Mouse (Mus musculus) cerebellum, adult 2 months (tissue): ENCODE measurements around the gene Aunip. TPM values are rescaled to one million over a fixed set of nuclear protein-coding genes. Genes with fewer than 3 reads are reported as not detected.
A peak's percentile ranks its signal among the peaks of the same experiment; 100 is the strongest.
"Not testable (repeated sequence)": the region's sequence is repeated elsewhere in the genome, so short reads cannot be mapped to it uniquely, and the experiment has no call there.

Source experiments
- DNase-seq, 2 experiments: peaks; one replicate each; pipeline ENCODE4 v3.0.0; 2021
- H3K27ac ChIP-seq: fragments of 200-500 bp; 2 replicates; pipeline ENCODE4 v1.5.1; 2012; ENCODE audit warnings: low read length, control low read depth, inconsistent platforms; ENCODE audit not compliant: insufficient read depth
- H3K27me3 ChIP-seq: fragments of 200-500 bp; 2 replicates; pipeline ENCODE4 v1.6.1; 2012; ENCODE audit warnings: inconsistent platforms, mild to moderate bottlenecking, low read length, moderate library complexity; ENCODE audit not compliant: control insufficient read depth, insufficient read depth
- H3K4me1 ChIP-seq: fragments of 200-500 bp; 2 replicates; pipeline ENCODE4 v1.6.1; 2011; ENCODE audit warnings: low read length; ENCODE audit not compliant: control insufficient read depth, insufficient read depth
- H3K4me3 ChIP-seq: fragments of 200-500 bp; replicated peaks from 2 replicates; pipeline ENCODE3; 2011; ENCODE audit warnings: mild to moderate bottlenecking, low read depth, low read length, control low read depth; ENCODE audit not compliant: insufficient read depth
- CTCF ChIP-seq: fragments of 200-500 bp; IDR thresholded peaks from 2 replicates; pipeline ENCODE4 v1.5.1; 2011; ENCODE audit warnings: low read depth, mild to moderate bottlenecking, control low read depth, low read length, moderate library complexity, borderline replicate concordance; ENCODE audit not compliant: insufficient read depth
- POLR2A ChIP-seq: fragments of 200-500 bp; IDR thresholded peaks from 2 replicates; pipeline ENCODE4 v1.6.1; 2011; ENCODE audit warnings: low read length, control low read depth, borderline replicate concordance; ENCODE audit not compliant: insufficient read depth
- WGBS: fragments of 180-500 bp; shearing (Covaris S2); methylation state at CpG from one replicate; pipeline ENCODE4 v1.1.7; 2018; 5-methylcytosine and 5-hydroxymethylcytosine counted together
- polyA plus RNA-seq: library from polyadenylated mRNA; depleted of rRNA; stranded (reverse); fragments of >200 nt; gene quantifications from 2 replicates; pipeline ENCODE4 v1.2.3, GENCODE M21; 2012

The Aunip gene
- polyA plus RNA-seq, 1 experiment = 0.65 TPM

DNA sequence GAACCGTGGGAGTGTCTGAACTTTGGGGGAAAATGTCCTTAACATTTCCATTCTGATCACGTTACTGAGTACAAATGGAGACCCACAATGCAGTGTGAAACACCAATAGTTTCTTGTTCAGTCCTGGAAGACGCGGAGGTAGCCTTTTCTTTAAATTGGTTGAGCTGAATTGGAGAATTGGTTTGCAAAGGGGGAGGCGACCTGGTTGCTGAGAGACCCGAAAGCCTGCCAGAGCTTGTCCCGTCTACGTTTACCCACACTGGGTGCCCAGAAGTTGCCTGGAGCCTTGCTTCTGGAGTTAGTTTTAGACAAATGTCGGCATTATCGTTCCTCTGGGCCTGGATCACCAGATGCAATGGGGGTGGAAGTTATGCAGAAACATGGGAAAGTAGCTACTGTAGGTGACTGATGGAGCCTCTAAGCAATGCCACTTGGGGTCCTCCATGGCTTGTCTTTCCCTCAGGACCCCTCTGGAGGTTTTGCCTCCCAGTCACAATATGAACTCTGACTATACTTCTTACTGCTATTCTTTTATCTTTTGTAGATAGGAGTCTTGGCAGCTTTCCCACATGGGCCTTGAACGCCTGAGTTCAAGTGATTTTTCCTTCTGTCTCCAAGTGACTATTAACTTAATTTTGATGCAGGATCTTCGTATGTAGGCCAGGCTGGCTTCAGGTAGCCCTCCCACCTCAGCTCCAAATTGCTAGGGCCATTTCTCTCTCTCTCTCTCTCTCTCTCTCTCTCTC is 12.6 kb upstream of the Aunip start:
- WGBS = 52% methylated on average over 12 of the region's 12 CpGs
- no peak for DNase-seq

DNA sequence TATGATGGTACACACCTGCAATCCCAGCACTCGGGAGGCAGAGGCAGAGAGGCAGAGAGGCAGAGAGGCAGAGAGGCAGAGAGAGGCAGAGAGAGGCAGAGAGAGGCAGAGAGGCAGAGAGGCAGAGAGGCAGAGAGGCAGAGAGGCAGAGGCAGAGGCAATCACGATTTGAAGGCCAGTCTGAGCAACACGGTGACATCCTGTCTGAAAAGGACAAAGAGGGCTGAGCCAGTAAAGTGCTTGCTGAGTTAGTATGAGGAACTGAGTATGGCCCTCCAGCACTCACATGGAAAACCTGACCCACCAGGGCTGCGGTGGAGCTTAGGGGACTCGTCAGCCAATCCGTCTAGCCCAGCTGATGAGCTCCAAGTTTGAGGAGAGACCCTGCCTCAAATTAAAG is 11.8 kb upstream of the Aunip start:
- H3K4me3 ChIP-seq, H3K27ac ChIP-seq, H3K27me3 ChIP-seq, DNase-seq: not testable (repeated sequence)
- peaks cover 30% of the 10 kb centered on the region for H3K4me1 ChIP-seq
- WGBS = 78% methylated on average over 6 of the region's 6 CpGs

More for the DNA sequence above, 12.6 kb upstream of the Aunip start:
- Histone ChIP-seq H3K27ac (peak overlapping the region; percentile 97; the same call in 1 of the 2 replicates), H3K4me1 (peaks cover 30% of the 10 kb centered on the region), H3K4me3 (peak overlapping the region; percentile 73), H3K27me3 (no peaks in the 10 kb centered on the region)
- TF ChIP-seq CTCF = no peak

GRCm38 (mm10) chr4:134501095-134501494 is 9.7 kb upstream of the Aunip start:
- H3K27me3 ChIP-seq = no peaks in the 10 kb centered on the region
- no peak for TF ChIP-seq POLR2A
- no peak for TF ChIP-seq CTCF
- H3K4me3 ChIP-seq = no peak overlapping the region
- no peak overlapping the region for H3K27ac ChIP-seq
- DNase-seq = no peak
- H3K4me1 ChIP-seq = peaks cover 15% of the 10 kb centered on the region; the same call in 1 of the 2 replicates
- 75% methylated on average over 6 of the region's 6 CpGs for WGBS

GRCm38 (mm10) chr4:134503686-134504357 is 7.0 kb upstream of the Aunip start:
- DNase-seq = no peak
- TF ChIP-seq POLR2A (no peak), CTCF (no peak)
- Histone ChIP-seq H3K27ac (no peak overlapping the region), H3K4me1 (peaks cover 11% of the 10 kb centered on the region; the same call in 1 of the 2 replicates), H3K4me3 (no peak overlapping the region), H3K27me3 (no peaks in the 10 kb centered on the region)
- 80% methylated on average over 4 of the region's 4 CpGs for WGBS

GRCm38 (mm10) chr4:134505303-134505789 is 5.5 kb upstream of the Aunip start:
- WGBS = 84% methylated on average over 4 of the region's 4 CpGs
- no peak for DNase-seq
- TF ChIP-seq POLR2A = no peak
- TF ChIP-seq CTCF = no peak
- no peaks in the 10 kb centered on the region for H3K27me3 ChIP-seq
- H3K27ac ChIP-seq = no peak overlapping the region
- no peak overlapping the region for H3K4me3 ChIP-seq
- H3K4me1 ChIP-seq = peaks cover 9% of the 10 kb centered on the region; the same call in 1 of the 2 replicates

GRCm38 (mm10) chr4:134505966-134506594 is 4.7 kb upstream of the Aunip start:
- no peak overlapping the region for H3K4me3 ChIP-seq
- no peak for DNase-seq
- H3K4me1 ChIP-seq = peaks cover 5% of the 10 kb centered on the region; the same call in 1 of the 2 replicates
- TF ChIP-seq CTCF (no peak), POLR2A (no peak)
- H3K27me3 ChIP-seq = no peaks in the 10 kb centered on the region
- H3K27ac ChIP-seq = no peak overlapping the region
- 83% methylated on average over 3 of the region's 4 CpGs for WGBS

GRCm38 (mm10) chr4:134506713-134507112 is 4.1 kb upstream of the Aunip start:
- H3K27me3 ChIP-seq = no peaks in the 10 kb centered on the region
- H3K27ac ChIP-seq = no peak overlapping the region
- H3K4me3 ChIP-seq = no peak overlapping the region
- WGBS = 72% methylated on average over 19 of the region's 19 CpGs
- H3K4me1 ChIP-seq = 0 out of 2 replicates have a peak, but pooled peaks cover 5% of the 10 kb centered on the region
- TF ChIP-seq POLR2A = no peak
- TF ChIP-seq CTCF = no peak
- no peak for DNase-seq

GRCm38 (mm10) chr4:134510396-134510795 is 403 bp upstream of the Aunip start:
- no peak for TF ChIP-seq CTCF
- TF ChIP-seq POLR2A = no peak
- H3K27ac ChIP-seq = no peak overlapping the region
- no peak overlapping the region for H3K4me3 ChIP-seq
- no peak for DNase-seq
- 78% methylated on average over 4 of the region's 4 CpGs for WGBS
- H3K27me3 ChIP-seq = no peaks in the 10 kb centered on the region
- H3K4me1 ChIP-seq = 0 out of 2 replicates have a peak, but pooled peaks cover 5% of the 10 kb centered on the region
